Mouse (Mus musculus) intestine, embryonic 14.5 days (tissue): ENCODE results near the gene Ttc25. TPM values are rescaled to one million over a fixed set of nuclear protein-coding genes. Genes with fewer than 3 reads are reported as not detected.

ENCODE experiments used
- ATAC-seq: fragments of 200-750 bp; cut with Nextera tagmentation; replicated peaks from 2 replicates; pipeline ENCODE4 v1.8.0; 2017; ENCODE audit warnings: low read depth, moderate number of reproducible peaks, moderate TSS enrichment, moderate library complexity; ENCODE audit not compliant: low FRiP score, low TSS enrichment
- DNase-seq: peaks from one replicate; pipeline ENCODE4 v3.0.0-alpha.2; 2018; ENCODE audit warnings: low spot score
- H3K27ac ChIP-seq: fragments of 300-500 bp; sonication (generic); 2 replicates; pipeline ENCODE4 v1.5.1; 2014; ENCODE audit warnings: low read depth, mild to moderate bottlenecking, control low read depth
- H3K27me3 ChIP-seq: fragments of 300-500 bp; sonication (generic); replicated peaks from 2 replicates; pipeline ENCODE4 v1.6.1; 2014; ENCODE audit warnings: low read length, control low read depth; ENCODE audit not compliant: control insufficient read depth, insufficient read depth
- H3K36me3 ChIP-seq: fragments of 300-500 bp; sonication (generic); 2 replicates; pipeline ENCODE4 v1.6.1; 2014; ENCODE audit warnings: low read length, control low read depth; ENCODE audit not compliant: control insufficient read depth, insufficient read depth
- H3K4me1 ChIP-seq: fragments of 300-500 bp; sonication (generic); replicated peaks from 2 replicates; pipeline ENCODE4 v1.6.1; 2014; ENCODE audit warnings: low read length, control low read depth, mixed read lengths; ENCODE audit not compliant: control insufficient read depth, insufficient read depth
- H3K4me2 ChIP-seq: fragments of 300-500 bp; sonication (generic); 2 replicates; pipeline ENCODE4 v1.6.1; 2014; ENCODE audit warnings: low read length
- H3K4me3 ChIP-seq: fragments of 300-500 bp; sonication (generic); 2 replicates; pipeline ENCODE4 v1.5.1; 2014; ENCODE audit warnings: low read depth, low read length, control low read depth, mixed read lengths
- H3K9ac ChIP-seq: fragments of 300-500 bp; sonication (generic); 2 replicates; pipeline ENCODE4 v1.6.1; 2014; ENCODE audit warnings: mild to moderate bottlenecking, low read length
- H3K9me3 ChIP-seq: fragments of 300-500 bp; sonication (generic); 2 replicates; pipeline ENCODE4 v1.6.1; 2016; ENCODE audit warnings: low read length, control low read depth; ENCODE audit not compliant: control insufficient read depth
- WGBS: fragments of 180-500 bp; shearing (Covaris S2); extraction: QIAGEN DNeasy Blood & Tissue Kit; methylation state at CpG from one replicate; pipeline ENCODE4 v1.1.7; 2014; 5-methylcytosine and 5-hydroxymethylcytosine counted together
- polyA plus RNA-seq: library from polyadenylated mRNA; unstranded; fragments of >200 nt; fragmentation: Nextera tagmentation; extraction: Ambion mirVana; gene quantifications from 2 replicates; pipeline ENCODE4 v1.2.1, GENCODE M21; 2014

Ttc25 gene
- polyA plus RNA-seq, 1 experiment from 2014 or later, result 0.46 TPM

DNA sequence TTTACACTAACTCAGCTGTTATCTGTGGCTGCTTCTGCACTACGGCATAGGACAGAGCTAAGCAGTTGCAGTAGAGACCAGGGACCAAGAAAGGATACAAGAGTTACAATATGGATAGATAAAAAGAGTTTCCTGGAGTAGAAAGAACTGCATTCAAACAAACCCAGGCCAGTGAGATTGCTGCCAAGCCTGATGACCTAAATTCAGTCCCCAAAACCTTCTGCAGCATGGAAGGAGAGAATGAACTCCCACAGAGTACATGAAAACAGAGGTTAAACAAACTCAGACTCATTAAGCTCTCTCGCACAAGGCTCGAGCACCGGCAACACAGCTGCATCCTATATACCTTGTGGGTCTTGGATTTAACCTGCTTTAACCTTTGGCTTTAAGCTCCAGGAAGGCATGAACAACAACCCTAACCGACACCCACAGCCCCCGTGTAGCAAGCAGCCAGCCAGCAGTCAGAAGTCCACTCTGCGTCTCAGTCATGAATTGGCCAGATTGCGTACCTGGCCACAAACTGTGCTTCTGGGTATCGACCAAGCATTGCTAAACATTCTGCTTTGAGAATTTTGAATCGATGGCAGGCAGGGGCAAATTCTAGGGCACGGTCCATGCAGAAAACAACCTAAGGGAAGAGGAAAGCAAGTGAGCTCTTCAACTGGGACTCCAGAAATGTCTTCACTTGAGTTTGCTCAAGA, 47.1 kb downstream of the Ttc25 start:
- H3K27ac ChIP-seq, result no peak overlapping the region
- no peaks in the 10 kb centered on the region for H3K9me3 ChIP-seq
- H3K4me2 ChIP-seq, result no peak overlapping the region
- 94% methylated on average over 11 of the region's 11 CpGs for WGBS
- DNase-seq (no peak), ATAC-seq (no peak)
- no peaks in the 10 kb centered on the region for H3K27me3 ChIP-seq
- peaks cover 96% of the 10 kb centered on the region for H3K36me3 ChIP-seq
- H3K9ac ChIP-seq, result no peak overlapping the region
- no peaks in the 10 kb centered on the region for H3K4me1 ChIP-seq
- H3K4me3 ChIP-seq, result no peak overlapping the region

DNA sequence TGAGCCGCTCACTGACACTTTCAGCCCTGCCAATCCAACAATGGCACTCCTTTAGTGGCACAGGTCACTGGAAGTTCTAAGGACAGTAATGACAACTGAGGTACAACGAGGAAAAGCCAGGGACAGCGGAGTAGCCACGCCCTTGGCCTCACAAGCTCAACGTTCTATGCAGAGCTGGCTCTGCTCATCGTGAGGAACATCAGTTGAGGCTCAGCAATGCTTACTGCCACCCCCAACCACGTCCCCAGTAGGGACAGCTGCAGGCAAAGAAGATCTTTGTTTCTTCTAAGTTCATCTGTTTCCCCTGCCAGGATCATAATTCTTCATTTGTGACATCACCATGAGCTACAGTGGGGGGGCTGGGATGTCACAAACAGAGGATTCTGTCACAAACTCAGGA, 49.2 kb downstream of the Ttc25 start:
- no peaks in the 10 kb centered on the region for H3K27me3 ChIP-seq
- H3K4me2 ChIP-seq, result no peak overlapping the region
- ATAC-seq (no peak), DNase-seq (no peak)
- H3K4me3 ChIP-seq, result no peak overlapping the region
- no peak overlapping the region for H3K27ac ChIP-seq
- H3K36me3 ChIP-seq, result peaks cover 96% of the 10 kb centered on the region
- no peak overlapping the region for H3K9ac ChIP-seq
- H3K9me3 ChIP-seq, result no peaks in the 10 kb centered on the region
- H3K4me1 ChIP-seq, result no peaks in the 10 kb centered on the region
- 78% methylated on average over 7 of the region's 7 CpGs for WGBS

DNA sequence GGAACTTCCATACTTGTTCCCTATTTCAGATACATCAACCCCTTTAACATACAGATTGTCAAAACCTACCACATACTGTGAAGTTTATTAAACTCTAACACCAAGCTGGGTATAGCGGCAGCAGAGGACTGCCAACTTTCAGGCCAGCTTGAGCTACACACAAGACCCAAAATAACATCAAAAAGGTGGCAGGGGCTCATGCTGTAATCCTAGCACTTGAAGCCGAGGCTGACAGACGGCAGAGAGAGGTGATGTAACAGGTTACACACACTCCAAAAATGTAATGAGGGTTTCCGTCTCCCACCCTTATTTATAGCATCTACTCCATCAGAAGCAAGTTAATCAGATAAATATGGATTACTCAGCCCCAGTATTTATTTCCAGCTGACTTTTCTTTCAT, 50.1 kb downstream of the Ttc25 start:
- no peak overlapping the region for H3K27ac ChIP-seq
- DNase-seq (no peak), ATAC-seq (no peak)
- WGBS, result 76% methylated on average over 4 of the region's 4 CpGs
- H3K27me3 ChIP-seq, result no peaks in the 10 kb centered on the region
- no peaks in the 10 kb centered on the region for H3K4me1 ChIP-seq
- H3K9me3 ChIP-seq, result no peaks in the 10 kb centered on the region
- no peak overlapping the region for H3K4me2 ChIP-seq
- H3K4me3 ChIP-seq, result no peak overlapping the region
- peaks cover 96% of the 10 kb centered on the region for H3K36me3 ChIP-seq
- no peak overlapping the region for H3K9ac ChIP-seq

DNA sequence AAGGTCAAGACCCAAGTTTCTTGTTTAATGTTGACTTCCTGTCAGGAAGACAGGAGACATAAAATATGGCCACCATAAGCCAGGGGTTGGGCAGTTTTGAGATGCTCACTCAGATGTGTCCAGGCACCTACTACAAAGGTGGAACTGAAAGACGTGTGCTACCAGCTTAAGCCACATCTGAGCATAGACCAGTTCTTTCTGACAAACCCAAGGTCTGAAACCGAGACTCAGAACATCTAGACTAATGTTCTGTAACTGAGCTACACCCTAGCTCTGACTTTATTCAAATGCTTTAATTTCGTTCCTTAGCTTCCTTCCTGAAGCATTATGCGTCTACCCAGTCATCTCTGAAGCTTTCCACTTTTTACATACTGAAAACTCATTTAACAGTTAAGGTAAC, 52.7 kb downstream of the Ttc25 start:
- Histone ChIP-seq H3K27me3 (no peaks in the 10 kb centered on the region), H3K4me2 (no peak overlapping the region), H3K27ac (no peak overlapping the region), H3K36me3 (peaks cover 89% of the 10 kb centered on the region), H3K4me1 (no peaks in the 10 kb centered on the region), H3K4me3 (no peak overlapping the region), H3K9ac (no peak overlapping the region), H3K9me3 (no peaks in the 10 kb centered on the region)
- ATAC-seq, result no peak
- WGBS, result 81% methylated on average over 4 of the region's 4 CpGs
- no peak for DNase-seq

DNA sequence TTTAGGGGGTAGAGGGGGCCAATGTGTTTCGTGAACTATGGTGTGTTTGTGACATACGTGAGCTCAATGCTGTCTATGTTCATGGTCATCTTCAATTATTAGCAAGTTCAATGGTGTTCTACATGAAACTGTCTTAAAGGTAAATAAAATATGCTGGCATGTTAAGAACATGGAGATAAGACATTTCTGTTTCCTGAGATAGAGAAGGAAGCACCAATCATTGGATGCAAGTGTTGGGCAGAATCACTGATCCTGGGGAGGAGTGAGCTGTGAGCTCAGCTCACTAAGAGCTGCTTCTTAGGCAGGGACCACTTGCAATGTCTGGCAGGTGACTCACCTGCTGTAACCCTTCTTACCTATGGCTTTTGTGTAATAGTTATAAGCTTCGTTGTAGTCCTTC, 56.0 kb downstream of the Ttc25 start:
- Histone ChIP-seq H3K36me3 (peaks cover 64% of the 10 kb centered on the region), H3K9ac (no peak overlapping the region), H3K27me3 (no peaks in the 10 kb centered on the region), H3K9me3 (no peaks in the 10 kb centered on the region), H3K4me3 (no peak overlapping the region), H3K4me1 (peaks cover 8% of the 10 kb centered on the region; the same call in 1 of the 2 replicates), H3K27ac (no peak overlapping the region), H3K4me2 (no peak overlapping the region)
- ATAC-seq (no peak), DNase-seq (no peak)
- WGBS, result 97% methylated on average over 3 of the region's 3 CpGs

DNA sequence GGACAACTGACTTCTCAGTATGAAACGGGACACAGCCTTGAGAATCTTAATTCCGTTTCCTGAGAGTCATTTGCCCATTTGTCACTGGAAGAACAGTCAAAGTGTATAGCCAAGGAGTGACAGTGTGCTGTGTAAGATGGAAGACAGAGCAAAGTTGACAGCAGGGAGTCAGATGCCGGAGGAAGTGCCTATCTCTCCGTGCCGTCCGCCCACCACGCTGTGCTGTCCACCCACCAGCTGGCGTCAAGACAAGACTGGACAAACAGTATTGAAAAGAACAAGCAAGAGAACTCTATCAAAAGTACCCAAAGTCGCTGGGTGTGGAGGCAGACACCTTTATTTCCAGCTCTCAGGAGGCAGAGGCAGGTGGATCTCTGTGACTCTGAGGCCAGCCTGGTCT, 57.7 kb downstream of the Ttc25 start:
- Histone ChIP-seq H3K4me1 (peaks cover 8% of the 10 kb centered on the region; the same call in 1 of the 2 replicates), H3K9me3 (no peaks in the 10 kb centered on the region), H3K27ac (no peak overlapping the region), H3K9ac (no peak overlapping the region), H3K27me3 (no peaks in the 10 kb centered on the region), H3K4me2 (no peak overlapping the region), H3K4me3 (no peak overlapping the region), H3K36me3 (peaks cover 51% of the 10 kb centered on the region)
- DNase-seq (no peak), ATAC-seq (no peak)
- 84% methylated on average over 9 of the region's 9 CpGs for WGBS

DNA sequence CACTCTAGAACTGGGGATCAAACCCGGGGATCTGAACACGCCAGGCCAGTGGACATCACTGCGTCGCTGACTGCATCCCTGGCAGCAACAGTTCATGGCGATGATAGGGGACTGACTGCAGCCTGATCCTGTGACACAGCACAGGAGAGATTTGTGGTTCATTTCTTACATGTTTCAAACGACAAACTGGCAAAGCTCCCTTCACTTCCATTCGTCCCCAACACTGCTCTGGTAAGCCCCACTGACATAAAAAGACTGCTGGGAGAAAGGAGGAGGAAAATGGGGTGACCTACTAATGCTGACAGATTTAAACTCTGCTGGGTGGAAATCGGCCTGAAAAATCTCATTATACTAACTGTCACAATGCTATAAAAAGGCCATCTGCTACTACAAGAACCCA, 58.4 kb downstream of the Ttc25 start:
- 86% methylated on average over 8 of the region's 8 CpGs for WGBS
- Histone ChIP-seq H3K27me3 (no peaks in the 10 kb centered on the region), H3K36me3 (peaks cover 50% of the 10 kb centered on the region), H3K9ac (no peak overlapping the region), H3K4me1 (peaks cover 8% of the 10 kb centered on the region; the same call in 1 of the 2 replicates), H3K27ac (no peak overlapping the region), H3K9me3 (no peaks in the 10 kb centered on the region), H3K4me2 (no peak overlapping the region), H3K4me3 (no peak overlapping the region)
- ATAC-seq (no peak), DNase-seq (no peak)

DNA sequence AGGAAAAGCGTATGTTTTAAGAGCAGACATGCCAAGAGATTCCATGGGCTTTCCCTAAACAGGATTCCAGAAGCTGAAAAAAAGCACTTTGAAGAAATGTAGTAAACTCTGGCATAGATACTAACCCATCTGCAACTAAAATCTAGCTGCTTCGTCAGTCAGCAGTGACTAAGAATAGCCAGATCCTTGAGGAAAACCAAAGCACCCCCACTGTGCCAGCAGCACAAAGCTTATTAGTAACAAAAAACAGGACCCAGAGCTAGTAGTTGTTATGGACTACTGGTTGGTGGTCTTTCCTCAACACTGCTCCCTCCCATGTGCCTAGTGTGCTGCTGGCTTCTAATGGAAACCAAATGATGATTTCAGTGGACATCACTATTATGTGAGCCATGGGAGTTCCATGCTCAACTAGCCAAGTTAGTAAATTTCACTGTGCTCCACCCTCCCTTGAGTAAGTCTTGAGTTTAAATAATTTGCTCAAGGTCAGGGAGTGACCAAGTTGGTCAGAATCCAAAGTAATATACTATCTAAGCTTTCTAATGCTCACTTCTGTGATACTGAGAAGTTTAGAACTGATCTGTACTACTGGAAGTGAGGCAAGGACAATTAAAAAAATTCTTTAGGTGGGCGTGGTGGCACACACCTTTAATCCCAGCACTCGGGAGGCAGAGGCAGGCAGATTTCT, 59.1 kb downstream of the Ttc25 start:
- ATAC-seq, result no peak
- Histone ChIP-seq H3K4me1 (peaks cover 8% of the 10 kb centered on the region; the same call in 1 of the 2 replicates), H3K27me3 (no peaks in the 10 kb centered on the region), H3K9ac (no peak overlapping the region), H3K9me3 (no peaks in the 10 kb centered on the region), H3K27ac (no peak overlapping the region), H3K36me3 (peaks cover 43% of the 10 kb centered on the region), H3K4me3 (no peak overlapping the region), H3K4me2 (no peak overlapping the region)
- WGBS, result 74% methylated on average over 4 of the region's 4 CpGs
- DNase-seq, result no peak

DNA sequence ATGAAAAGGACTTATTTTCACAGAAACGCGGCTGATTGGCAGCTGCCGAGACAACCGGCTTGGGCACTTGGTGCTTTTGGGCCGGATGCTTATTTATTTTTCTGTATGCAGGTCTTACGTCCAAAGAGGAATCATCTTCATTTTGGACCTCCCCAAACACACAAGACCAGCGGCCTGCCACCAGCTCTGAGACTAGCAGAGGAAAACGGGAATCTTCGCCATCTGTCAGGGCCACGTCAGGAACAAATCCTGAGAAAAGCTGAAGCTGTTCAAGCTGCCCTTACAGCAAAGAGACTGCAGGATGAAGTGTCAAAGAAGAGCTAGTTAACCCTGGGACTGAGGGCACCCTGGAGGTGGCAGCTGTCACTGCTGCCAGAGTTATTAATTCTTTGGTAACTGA, 60.0 kb downstream of the Ttc25 start:
- 92% methylated on average over 10 of the region's 10 CpGs for WGBS
- peaks cover 36% of the 10 kb centered on the region for H3K36me3 ChIP-seq
- no peaks in the 10 kb centered on the region for H3K27me3 ChIP-seq
- ATAC-seq (no peak), DNase-seq (no peak)
- no peaks in the 10 kb centered on the region for H3K9me3 ChIP-seq
- no peak overlapping the region for H3K4me3 ChIP-seq
- no peak overlapping the region for H3K4me2 ChIP-seq
- no peak overlapping the region for H3K27ac ChIP-seq
- H3K4me1 ChIP-seq, result peaks cover 8% of the 10 kb centered on the region; the same call in 1 of the 2 replicates
- no peak overlapping the region for H3K9ac ChIP-seq
